Mouse (Mus musculus) stomach, postnatal 0 days (tissue): Measurements from ENCODE around the gene Terf2. TPM values are rescaled to one million over a fixed set of nuclear protein-coding genes. Genes with fewer than 3 reads are reported as not detected.
A peak's percentile ranks its signal among the peaks of the same experiment; 100 is the strongest.

Source experiments
- ATAC-seq: fragments of 200-750 bp; cut with Nextera tagmentation; 2 replicates; pipeline ENCODE4 v1.8.0; 2017; ENCODE audit not compliant: low FRiP score, low TSS enrichment
- DNase-seq: peaks from one replicate; pipeline ENCODE4 v3.0.0-alpha.2; 2016; ENCODE audit warnings: low spot score
- H3K27ac ChIP-seq: fragments of 300-500 bp; sonication (generic); replicated peaks from 2 replicates; pipeline ENCODE4 v1.5.1; 2014; ENCODE audit warnings: mild to moderate bottlenecking, control low read depth
- H3K27me3 ChIP-seq: fragments of 300-500 bp; sonication (generic); 2 replicates; pipeline ENCODE4 v1.6.1; 2014; ENCODE audit warnings: low read length; ENCODE audit not compliant: control insufficient read depth, insufficient read depth
- H3K36me3 ChIP-seq: fragments of 300-500 bp; sonication (generic); 2 replicates; pipeline ENCODE4 v1.6.1; 2014; ENCODE audit warnings: low read length, mixed read lengths; ENCODE audit not compliant: control insufficient read depth, insufficient read depth
- H3K4me1 ChIP-seq: fragments of 300-500 bp; sonication (generic); replicated peaks from 2 replicates; pipeline ENCODE4 v1.6.1; 2014; ENCODE audit warnings: antibody characterized with exemption; ENCODE audit not compliant: control insufficient read depth, insufficient read depth
- H3K4me2 ChIP-seq: fragments of 300-500 bp; sonication (generic); replicated peaks from 2 replicates; pipeline ENCODE4 v1.6.1; 2014; ENCODE audit warnings: low read depth, mild to moderate bottlenecking, control low read depth, moderate library complexity
- H3K4me3 ChIP-seq: fragments of 300-500 bp; sonication (generic); 2 replicates; pipeline ENCODE4 v1.5.1; 2014; ENCODE audit warnings: low read depth, low read length, control low read depth
- H3K9ac ChIP-seq: fragments of 300-500 bp; sonication (generic); 2 replicates; pipeline ENCODE4 v1.6.1; 2014; ENCODE audit warnings: mild to moderate bottlenecking, low read length, control low read depth, mixed read lengths
- H3K9me3 ChIP-seq: fragments of 300-500 bp; sonication (generic); 2 replicates; pipeline ENCODE4 v1.6.1; 2016; ENCODE audit warnings: low read length; ENCODE audit not compliant: control insufficient read depth
- CTCF ChIP-seq: IDR thresholded peaks from 2 replicates; pipeline ENCODE4 v1.5.1; 2016; ENCODE audit warnings: antibody characterized with exemption, low read depth, mild to moderate bottlenecking, moderate library complexity
- EP300 ChIP-seq: optimal IDR thresholded peaks from 2 replicates; pipeline ENCODE3; 2016; ENCODE audit warnings: antibody characterized with exemption
- WGBS: fragments of 180-500 bp; shearing (Covaris S2); extraction: QIAGEN DNeasy Blood & Tissue Kit; methylation state at CpG from one replicate; pipeline ENCODE4 v1.1.7; 2014; 5-methylcytosine and 5-hydroxymethylcytosine counted together
- polyA plus RNA-seq: library from polyadenylated mRNA; unstranded; fragments of >200 nt; fragmentation: Nextera tagmentation; extraction: Ambion mirVana; gene quantifications from 2 replicates; pipeline ENCODE4 v1.2.1, GENCODE M21; 2015

Gene Terf2
- polyA plus RNA-seq, 1 experiment from 2014 or later, result 12.7 TPM

DNA sequence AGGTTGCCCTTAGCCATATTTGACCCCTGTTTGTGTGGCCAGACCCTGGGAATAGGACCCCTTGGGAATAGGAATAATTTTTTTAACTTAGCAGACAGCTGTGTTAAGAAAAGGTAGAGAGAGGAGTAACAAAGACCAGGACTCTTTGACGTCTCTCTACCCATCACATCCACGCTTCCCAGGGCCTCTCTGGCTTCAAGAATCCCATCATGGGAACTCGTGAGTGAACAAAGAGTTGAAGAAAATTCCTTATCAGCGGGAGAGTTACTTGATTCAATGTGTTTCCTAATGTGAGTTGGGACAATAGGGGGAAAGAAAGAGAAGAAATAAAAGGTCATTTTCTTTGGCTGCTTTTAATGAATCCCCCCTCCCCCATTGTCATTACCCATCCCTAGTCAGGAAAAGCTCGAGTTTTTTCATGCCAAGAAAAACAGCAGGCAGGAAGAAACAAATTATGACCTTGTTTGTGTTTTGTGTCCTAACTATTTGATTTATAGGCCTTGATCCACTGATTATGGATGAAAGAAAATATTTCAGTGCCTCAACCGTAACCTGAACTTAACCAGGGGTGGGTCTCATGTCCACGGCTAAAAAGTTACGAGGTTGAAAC is 39.8 kb upstream of the Terf2 start:
- WGBS, result 50% methylated on average over 8 of the region's 8 CpGs
- DNase-seq, result no peak

GRCm38 (mm10) chr8:107133881-107134280 is 37.5 kb upstream of the Terf2 start:
- peaks cover 3% of the 10 kb centered on the region; the same call in 1 of the 2 replicates for H3K4me1 ChIP-seq
- peak overlapping the region; percentile 63 for H3K27ac ChIP-seq
- H3K4me3 ChIP-seq, result no peak overlapping the region
- WGBS, result 45% methylated on average over 6 of the region's 6 CpGs
- ATAC-seq (no peak; the same call in 1 of the 2 replicates), DNase-seq (peak; percentile 53)
- no peak overlapping the region for H3K4me2 ChIP-seq
- TF ChIP-seq CTCF (no peak), EP300 (no peak)
- no peak overlapping the region for H3K9ac ChIP-seq
- no peaks in the 10 kb centered on the region for H3K36me3 ChIP-seq
- no peaks in the 10 kb centered on the region for H3K9me3 ChIP-seq
- H3K27me3 ChIP-seq, result no peaks in the 10 kb centered on the region

More for the DNA sequence above, 39.8 kb upstream of the Terf2 start:
- H3K36me3 ChIP-seq, result no peaks in the 10 kb centered on the region
- TF ChIP-seq EP300 (no peak), CTCF (no peak)
- H3K4me3 ChIP-seq, result no peak overlapping the region
- H3K9ac ChIP-seq, result no peak overlapping the region
- H3K27ac ChIP-seq, result no peak overlapping the region
- H3K4me1 ChIP-seq, result peaks cover 8% of the 10 kb centered on the region; the same call in 1 of the 2 replicates
- no peak overlapping the region for H3K4me2 ChIP-seq
- H3K9me3 ChIP-seq, result no peaks in the 10 kb centered on the region
- no peak for ATAC-seq
- no peaks in the 10 kb centered on the region for H3K27me3 ChIP-seq

DNA sequence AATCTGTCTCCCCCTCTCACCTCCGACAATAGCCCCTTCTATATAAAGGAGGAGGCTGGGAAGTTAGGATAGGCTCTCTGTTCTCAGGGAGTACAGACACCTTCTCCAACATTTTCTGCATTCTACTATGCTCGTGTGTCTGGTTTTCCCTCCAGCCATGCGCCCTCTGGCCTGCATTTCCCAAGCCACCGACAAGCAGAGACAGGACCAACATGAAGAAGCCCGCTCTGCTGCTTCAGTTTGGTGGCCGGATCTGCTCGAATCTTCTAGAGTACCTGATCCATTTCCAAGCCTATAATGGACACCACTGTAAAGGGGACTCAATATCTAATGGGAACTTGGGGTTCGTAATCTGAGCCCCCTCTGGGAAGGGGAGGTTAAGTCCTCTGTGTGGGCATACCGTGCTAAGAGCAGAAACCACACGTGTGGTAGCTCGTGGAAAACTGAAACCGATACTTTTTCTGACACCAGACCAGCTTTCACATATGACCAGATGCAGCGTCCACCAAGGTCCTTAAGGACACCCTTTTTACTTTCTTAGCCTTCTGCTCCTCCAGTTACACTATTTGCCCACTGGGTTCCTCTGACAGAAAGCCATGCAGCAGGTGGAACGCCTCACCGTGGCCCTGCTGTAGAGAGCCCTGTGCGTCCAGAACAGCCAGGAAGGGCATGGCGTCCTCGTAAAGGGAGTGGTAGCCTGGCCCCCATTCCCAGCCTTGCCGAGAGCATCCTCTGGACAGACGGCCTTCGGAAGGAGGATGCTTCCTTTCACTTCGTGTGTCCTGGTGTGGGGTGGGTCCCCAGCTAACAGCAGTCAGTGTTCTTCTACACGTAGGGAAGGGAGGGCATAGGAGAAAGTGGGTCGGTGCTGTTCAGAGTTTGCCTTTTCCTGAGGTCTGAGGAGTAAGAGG is 36.5 kb upstream of the Terf2 start:
- TF ChIP-seq EP300, result no peak
- TF ChIP-seq CTCF, result no peak
- 72% methylated on average over 24 of the region's 24 CpGs for WGBS
- ATAC-seq (no peak; the same call in 1 of the 2 replicates), DNase-seq (no peak)
- H3K4me3 ChIP-seq, result no peak overlapping the region
- no peaks in the 10 kb centered on the region for H3K27me3 ChIP-seq
- H3K9ac ChIP-seq, result no peak overlapping the region
- no peaks in the 10 kb centered on the region for H3K36me3 ChIP-seq
- H3K27ac ChIP-seq, result peak overlapping the region; percentile 63
- H3K4me2 ChIP-seq, result no peak overlapping the region
- H3K9me3 ChIP-seq, result no peaks in the 10 kb centered on the region
- H3K4me1 ChIP-seq, result peaks cover 3% of the 10 kb centered on the region; the same call in 1 of the 2 replicates

- 74% methylated on average over 6 of the region's 6 CpGs for WGBS
- TF ChIP-seq EP300 (no peak), CTCF (no peak)
- Histone ChIP-seq H3K36me3 (no peaks in the 10 kb centered on the region), H3K9ac (no peak overlapping the region), H3K4me1 (peaks cover 3% of the 10 kb centered on the region; the same call in 1 of the 2 replicates), H3K27ac (peak overlapping the region; percentile 61), H3K4me2 (no peak overlapping the region), H3K9me3 (no peaks in the 10 kb centered on the region), H3K4me3 (no peak overlapping the region), H3K27me3 (no peaks in the 10 kb centered on the region)
- DNase-seq (no peak), ATAC-seq (no peak)
Observed at GRCm38 (mm10) chr8:107130028-107130427, 33.7 kb upstream of the Terf2 start.

- Histone ChIP-seq H3K9ac (no peak overlapping the region), H3K36me3 (no peaks in the 10 kb centered on the region), H3K9me3 (no peaks in the 10 kb centered on the region), H3K4me2 (no peak overlapping the region), H3K27ac (peak overlapping the region; percentile 61), H3K4me3 (no peak overlapping the region), H3K27me3 (no peaks in the 10 kb centered on the region), H3K4me1 (peaks cover 3% of the 10 kb centered on the region; the same call in 1 of the 2 replicates)
- TF ChIP-seq EP300, result no peak
- TF ChIP-seq CTCF, result no peak
- DNase-seq, result peak; percentile 61
- ATAC-seq, result peak; percentile 71
- WGBS, result 26% methylated on average over 8 of the region's 8 CpGs
Observed at GRCm38 (mm10) chr8:107129171-107130025, 33.1 kb upstream of the Terf2 start.
